Mouse (Mus musculus) neutrophil, adult 65 days (primary cell): ENCODE results near the gene Gm43518. TPM values are rescaled to one million over a fixed set of nuclear protein-coding genes. Genes with fewer than 3 reads are reported as not detected.

Source experiments
- total RNA-seq: library from RNA; stranded (reverse); gene quantifications from 2 replicates; pipeline ENCODE4 v1.2.4, GENCODE M21; 2023

Gene Gm43518
- not detected in 2 replicates for total RNA-seq

GRCm38 (mm10) chr5:123927118-123927517, at the start of gene Gm43518:
TSS of gene Gm43518 (plus strand) at chr5:123927418.

GRCm38 (mm10) chr5:123879928-123880327, 47.3 kb upstream of the Gm43518 start, which contains the start of gene Hcar1:
TSS of gene Hcar1 (minus strand) at chr5:123880020.

GRCm38 (mm10) chr5:123906976-123907630, 20.1 kb upstream of the Gm43518 start, which contains the start of gene Denr:
TSS of gene Denr (plus strand) at chr5:123907175.

GRCm38 (mm10) chr5:123930508-123930989, 3.3 kb downstream of the Gm43518 start, which contains the start of gene Ccdc62:
TSS of gene Ccdc62 (plus strand) at chr5:123930679.

GRCm38 (mm10) chr5:123973299-123974178, 46.3 kb downstream of the Gm43518 start, which contains the start of gene Hip1r:
TSS of gene Hip1r (plus strand) at chr5:123973628.

Other genes with a start within 250 kb of the Gm43518 start
- gene Clip1, start 242.8 kb upstream of the Gm43518 start, total RNA-seq, result 92.6 and 115 TPM in 2 replicates
- gene Zcchc8, start 206.3 kb upstream of the Gm43518 start, total RNA-seq, result 111 and 157 TPM in 2 replicates
- gene Rsrc2, start 178.0 kb upstream of the Gm43518 start, total RNA-seq, result 218 and 277 TPM in 2 replicates
- gene Kntc1, start 177.7 kb upstream of the Gm43518 start, total RNA-seq, result 22.5 and 24.0 TPM in 2 replicates
- gene Hcar2, start 61.9 kb upstream of the Gm43518 start, total RNA-seq, result 202 and 267 TPM in 2 replicates
- gene Hcar1, start 47.4 kb upstream of the Gm43518 start, total RNA-seq, result not detected in 2 replicates
- gene Denr, start 20.2 kb upstream of the Gm43518 start, total RNA-seq, result 27.4 and 29.7 TPM in 2 replicates
- gene Ccdc62, start 3.3 kb downstream of the Gm43518 start, total RNA-seq, result 2.0 and 2.2 TPM in 2 replicates
- gene Hip1r, start 46.2 kb downstream of the Gm43518 start, total RNA-seq, result 69.3 and 99.0 TPM in 2 replicates
- 74.8 and 87.1 TPM in 2 replicates for gene Vps37b, start 104.9 kb downstream of the Gm43518 start, total RNA-seq
- 3.1 and 3.7 TPM in 2 replicates for gene Abcb9, start 168.4 kb downstream of the Gm43518 start, total RNA-seq
- 16.7 and 24.5 TPM in 2 replicates for gene Ogfod2, start 184.9 kb downstream of the Gm43518 start, total RNA-seq
- 23.9 and 38.2 TPM in 2 replicates for gene Arl6ip4, start 188.7 kb downstream of the Gm43518 start, total RNA-seq